Mouse (Mus musculus) C2C12 (cell line): ENCODE measurements around the gene Ntrk3. TPM values are rescaled to one million over a fixed set of nuclear protein-coding genes. Genes with fewer than 3 reads are reported as not detected.

Source experiments
- H3K27me3 ChIP-seq: one replicate; pipeline ENCODE4 v1.6.1; 2011; ENCODE audit not compliant: control insufficient read depth, insufficient read depth, insufficient read length
- H3K36me3 ChIP-seq: one replicate; pipeline ENCODE4 v1.6.1; 2011; ENCODE audit not compliant: control insufficient read depth, insufficient read depth
- H3K4me3 ChIP-seq: one replicate; pipeline ENCODE4 v1.5.1; 2011; ENCODE audit warnings: mild to moderate bottlenecking, control low read depth; ENCODE audit not compliant: poor library complexity, insufficient read depth, severe bottlenecking
- H3K79me2 ChIP-seq: one replicate; pipeline ENCODE4 v1.6.1; 2011; ENCODE audit not compliant: control insufficient read depth, insufficient read depth
- H3K79me3 ChIP-seq: one replicate; pipeline ENCODE4 v1.6.1; 2011; ENCODE audit warnings: low read depth, control low read depth
- H3ac ChIP-seq: one replicate; pipeline ENCODE3; 2011; ENCODE audit warnings: low read depth; ENCODE audit not compliant: control insufficient read depth, insufficient read length
- CEBPB ChIP-seq: IDR thresholded peaks from one replicate; pipeline ENCODE4 v1.6.1; 2011; ENCODE audit warnings: low read depth, mild to moderate bottlenecking, control low read depth, moderate library complexity
- CTCF ChIP-seq: IDR thresholded peaks from one replicate; pipeline ENCODE4 v1.5.1; 2011; ENCODE audit not compliant: control insufficient read depth, insufficient read depth, insufficient read length
- FOSL1 ChIP-seq: IDR thresholded peaks from one replicate; pipeline ENCODE4 v1.8.0; 2011; ENCODE audit warnings: mild to moderate bottlenecking, low read length; ENCODE audit not compliant: poor library complexity, insufficient read depth, severe bottlenecking
- MAX ChIP-seq: IDR thresholded peaks from one replicate; pipeline ENCODE4 v1.6.1; 2011; ENCODE audit warnings: mild to moderate bottlenecking, control low read depth
- MYOD1 ChIP-seq: IDR thresholded peaks from one replicate; pipeline ENCODE4 v1.6.1; 2011; ENCODE audit warnings: low read depth; ENCODE audit not compliant: control insufficient read depth, insufficient read length
- MYOG ChIP-seq: IDR thresholded peaks from one replicate; pipeline ENCODE4 v1.6.1; 2011; ENCODE audit not compliant: control insufficient read depth, insufficient read length; ENCODE audit errors: extremely low read depth
- USF1 ChIP-seq: IDR thresholded peaks from one replicate; pipeline ENCODE4 v1.6.1; 2011; ENCODE audit warnings: low read depth, mild to moderate bottlenecking, control low read depth, moderate library complexity
- polyA plus RNA-seq: library from polyadenylated mRNA; unstranded; fragments of >200 nt; fragmentation: generic; extraction: Trizol; gene quantifications from one replicate; pipeline ENCODE4 v1.2.1, GENCODE M21; 2012; ENCODE audit warnings: missing spikeins

Gene Ntrk3
- polyA plus RNA-seq, 1 experiment: 0.04 TPM

DNA sequence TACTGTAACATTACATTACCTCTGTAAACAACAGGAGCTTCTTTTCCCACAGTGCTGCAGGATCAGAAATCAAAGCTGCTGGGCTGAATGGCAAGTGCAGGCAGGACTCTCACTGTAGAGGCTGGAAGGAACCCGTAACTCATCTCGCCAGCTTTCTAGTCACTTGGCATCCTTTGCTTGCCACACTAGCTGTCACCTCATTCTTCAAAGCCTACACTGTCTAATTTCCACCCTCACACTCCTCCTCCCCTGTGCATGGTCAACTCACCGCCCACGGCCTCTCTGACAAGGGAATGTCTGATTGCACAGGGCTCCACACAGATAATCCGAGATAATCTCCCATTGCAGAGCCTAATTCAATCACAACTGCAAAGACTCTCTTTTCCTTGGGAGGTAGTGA lies 327.8 kb downstream of the Ntrk3 start:
- H3K79me2 ChIP-seq: no peaks in the 10 kb centered on the region
- no peaks in the 10 kb centered on the region for H3K27me3 ChIP-seq
- H3ac ChIP-seq: no peak overlapping the region
- no peaks in the 10 kb centered on the region for H3K79me3 ChIP-seq
- no peak overlapping the region for H3K4me3 ChIP-seq
- H3K36me3 ChIP-seq: no peaks in the 10 kb centered on the region
- no peak for TF ChIP-seq MYOG

DNA sequence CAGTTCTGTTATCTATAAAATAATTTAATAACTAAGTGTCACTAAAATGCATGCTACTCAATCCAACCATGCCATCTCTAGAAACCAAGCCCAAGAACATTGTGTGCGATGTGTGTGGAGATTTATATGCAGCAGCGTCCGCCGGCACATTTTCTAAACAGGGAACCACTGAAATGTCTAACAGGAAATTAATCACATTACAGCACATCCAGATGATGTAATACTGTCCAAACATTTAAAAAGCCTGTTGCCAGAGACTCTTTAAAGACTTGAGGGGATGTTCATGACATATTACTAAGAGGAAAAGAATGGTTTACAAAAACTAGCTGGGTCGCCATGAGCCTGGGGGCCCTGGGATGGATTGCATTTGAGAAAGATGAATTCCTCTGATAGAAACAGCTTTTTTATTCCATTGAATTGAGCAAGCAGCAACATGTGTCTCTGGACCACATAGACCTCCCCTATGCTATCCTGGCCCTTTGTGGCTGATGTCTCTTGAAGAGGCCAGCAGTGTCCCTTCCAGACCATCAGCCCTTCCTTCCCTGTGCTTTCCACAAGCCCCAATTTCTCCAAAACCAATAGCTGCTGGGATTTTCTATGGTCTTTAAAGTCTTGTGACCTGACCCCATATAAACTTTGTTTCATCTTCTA lies 331.0 kb downstream of the Ntrk3 start:
- TF ChIP-seq CTCF: no peak
- TF ChIP-seq FOSL1: no peak
- no peak for TF ChIP-seq MAX
- no peak for TF ChIP-seq USF1
- TF ChIP-seq MYOG: no peak
- TF ChIP-seq CEBPB: no peak
- TF ChIP-seq MYOD1: no peak
- Histone ChIP-seq H3K27me3 (no peaks in the 10 kb centered on the region), H3ac (no peak overlapping the region), H3K79me3 (no peaks in the 10 kb centered on the region), H3K36me3 (no peaks in the 10 kb centered on the region), H3K79me2 (no peaks in the 10 kb centered on the region), H3K4me3 (no peak overlapping the region)

DNA sequence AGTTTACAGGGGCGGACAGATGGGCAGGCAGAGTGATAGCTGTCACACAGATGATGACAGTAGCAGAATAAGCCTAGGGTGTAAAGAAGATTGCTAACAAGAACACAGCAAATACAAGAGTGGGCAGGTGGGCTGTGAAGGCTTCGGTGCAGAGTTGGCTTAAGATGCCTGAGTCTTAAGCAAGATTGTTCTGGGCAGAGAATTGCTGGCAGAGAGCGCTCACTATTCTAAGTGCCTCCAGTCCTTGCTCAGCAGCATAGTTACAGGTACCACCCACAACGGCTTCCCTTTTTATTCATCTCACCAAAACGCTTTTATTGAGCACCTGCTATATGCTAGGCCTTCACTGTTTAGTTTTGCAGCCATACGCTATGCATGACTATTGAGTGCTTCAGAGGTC lies 333.3 kb downstream of the Ntrk3 start:
- H3K79me2 ChIP-seq: no peaks in the 10 kb centered on the region
- H3K4me3 ChIP-seq: no peak overlapping the region
- H3K27me3 ChIP-seq: no peaks in the 10 kb centered on the region
- H3K36me3 ChIP-seq: no peaks in the 10 kb centered on the region
- TF ChIP-seq CTCF (no peak), USF1 (no peak), MYOD1 (no peak), MYOG (no peak), FOSL1 (no peak), MAX (no peak)
- H3K79me3 ChIP-seq: no peaks in the 10 kb centered on the region
- H3ac ChIP-seq: no peak overlapping the region

DNA sequence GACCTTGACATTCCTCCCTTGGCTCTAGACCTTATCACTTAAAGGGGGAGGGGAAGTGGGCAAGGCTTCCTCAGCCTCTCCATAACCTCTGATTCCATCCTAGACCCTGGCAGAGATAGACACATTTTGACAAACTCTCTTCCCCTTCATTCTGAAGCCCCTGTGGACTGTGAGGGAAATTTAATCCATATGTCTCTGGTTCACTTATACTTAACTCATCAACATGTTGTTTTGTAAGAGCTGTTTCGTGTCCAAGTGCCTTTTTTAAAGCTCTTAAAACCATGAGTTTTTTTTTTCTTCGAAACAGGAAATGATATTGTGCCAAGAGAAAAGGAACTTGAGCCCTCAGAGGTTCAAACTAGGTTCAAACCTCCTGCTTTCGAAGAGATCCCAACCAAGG lies 335.3 kb downstream of the Ntrk3 start:
- no peak overlapping the region for H3K4me3 ChIP-seq
- TF ChIP-seq MAX: no peak
- no peak for TF ChIP-seq MYOG
- TF ChIP-seq FOSL1: no peak
- no peak for TF ChIP-seq CEBPB
- TF ChIP-seq CTCF: no peak
- TF ChIP-seq MYOD1: no peak
- no peak for TF ChIP-seq USF1
- H3ac ChIP-seq: no peak overlapping the region
- H3K27me3 ChIP-seq: no peaks in the 10 kb centered on the region
- no peaks in the 10 kb centered on the region for H3K36me3 ChIP-seq
- H3K79me3 ChIP-seq: no peaks in the 10 kb centered on the region
- no peaks in the 10 kb centered on the region for H3K79me2 ChIP-seq

DNA sequence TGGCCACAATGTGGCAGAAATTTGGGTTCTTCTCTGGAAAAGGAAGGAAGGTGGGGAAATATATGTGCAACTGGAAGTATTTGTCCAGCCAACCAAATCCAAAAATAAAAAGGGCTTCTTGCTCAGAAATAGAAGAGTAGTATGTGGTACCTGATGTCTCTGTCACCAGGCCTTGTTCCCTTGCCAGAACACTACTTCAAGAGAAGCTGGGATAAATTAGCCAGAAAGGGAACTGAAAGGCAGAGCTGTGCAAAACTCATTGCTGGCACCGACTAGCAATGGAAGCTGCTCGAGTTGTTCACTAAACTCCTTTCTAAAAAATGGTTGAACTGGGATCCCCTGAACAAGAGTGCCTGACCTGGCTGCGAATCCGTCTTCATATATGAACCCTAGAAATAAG lies 337.6 kb downstream of the Ntrk3 start:
- TF ChIP-seq CEBPB: no peak
- Histone ChIP-seq H3K36me3 (no peaks in the 10 kb centered on the region), H3K27me3 (no peaks in the 10 kb centered on the region), H3K79me3 (no peaks in the 10 kb centered on the region), H3ac (no peak overlapping the region), H3K79me2 (no peaks in the 10 kb centered on the region), H3K4me3 (no peak overlapping the region)

DNA sequence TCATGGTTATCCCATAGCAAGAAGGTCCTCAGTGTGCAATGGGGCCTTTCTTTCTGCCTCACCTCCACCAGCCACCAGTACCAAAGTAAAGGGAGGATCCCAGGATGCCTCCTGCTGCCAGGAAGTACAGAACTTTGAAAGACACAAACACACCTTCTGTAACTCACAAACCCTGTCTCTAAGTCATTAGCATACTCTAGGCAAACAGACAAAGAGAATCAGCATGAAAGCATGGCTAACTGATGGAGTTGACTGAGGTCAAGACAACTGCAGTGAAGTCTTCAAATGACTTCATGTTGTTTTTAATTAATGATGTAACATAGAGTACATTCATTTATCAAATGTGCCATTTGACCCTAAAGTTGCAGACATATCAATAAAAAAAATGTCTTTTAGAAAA lies 339.4 kb downstream of the Ntrk3 start:
- Histone ChIP-seq H3K79me3 (no peaks in the 10 kb centered on the region), H3K79me2 (no peaks in the 10 kb centered on the region), H3ac (no peak overlapping the region), H3K36me3 (no peaks in the 10 kb centered on the region), H3K27me3 (no peaks in the 10 kb centered on the region), H3K4me3 (no peak overlapping the region)
- no peak for TF ChIP-seq MYOD1
- no peak for TF ChIP-seq MAX
- TF ChIP-seq MYOG: no peak
- no peak for TF ChIP-seq CEBPB
- TF ChIP-seq CTCF: no peak
- no peak for TF ChIP-seq FOSL1
- TF ChIP-seq USF1: no peak
